Mouse (Mus musculus): Measurements from ENCODE around the gene Cdh1. TPM values are rescaled to one million over a fixed set of nuclear protein-coding genes. Genes with fewer than 3 reads are reported as not detected.

Gene Cdh1
- polyA plus RNA-seq, 1 experiment from 2014 or later, result 19.8 TPM

GRCm38 (mm10) chr8:106712487-106712886 lies 109.3 kb downstream of the Cdh1 start:
- ATAC-seq (replicated peaks; ENCODE audit: insufficient number of reproducible peaks, low FRiP score, low TSS enrichment, low read depth), result no peak
- Histone ChIP-seq H3K4me3 (ENCODE audit: low read depth, low read length) (no peak overlapping the region), H3K9ac (replicated peaks; ENCODE audit: low read length) (no peak overlapping the region), H3K36me3 (replicated peaks; ENCODE audit: control insufficient read depth, insufficient read depth, low read depth, low read length) (no peaks in the 10 kb centered on the region), H3K9me3 (replicated peaks; ENCODE audit: control insufficient read depth, low read length) (no peaks in the 10 kb centered on the region), H3K4me1 (ENCODE audit: control insufficient read depth, insufficient read depth, low read length) (no peaks in the 10 kb centered on the region), H3K27me3 (ENCODE audit: control insufficient read depth, insufficient read depth, low read length) (no peaks in the 10 kb centered on the region), H3K4me2 (ENCODE audit: low read depth, low read length) (no peak overlapping the region), H3K27ac (replicated peaks; ENCODE audit: low read depth, low read length) (no peak overlapping the region)
- WGBS, result 89% methylated on average over 3 of the region's 3 CpGs
- no peak for DNase-seq (ENCODE audit: low spot score)

- no peak for ATAC-seq (replicated peaks; ENCODE audit: insufficient number of reproducible peaks, low FRiP score, low TSS enrichment, low read depth)
- Histone ChIP-seq H3K27me3 (ENCODE audit: control insufficient read depth, insufficient read depth, low read length) (no peaks in the 10 kb centered on the region), H3K4me3 (ENCODE audit: low read depth, low read length) (no peak overlapping the region), H3K9ac (replicated peaks; ENCODE audit: low read length) (no peak overlapping the region), H3K4me2 (ENCODE audit: low read depth, low read length) (no peak overlapping the region), H3K9me3 (replicated peaks; ENCODE audit: control insufficient read depth, low read length) (no peaks in the 10 kb centered on the region), H3K27ac (replicated peaks; ENCODE audit: low read depth, low read length) (0 out of 2 replicates have a peak overlapping the region, but pooled peaks have one; percentile 20), H3K4me1 (ENCODE audit: control insufficient read depth, insufficient read depth, low read length) (no peaks in the 10 kb centered on the region), H3K36me3 (replicated peaks; ENCODE audit: control insufficient read depth, insufficient read depth, low read depth, low read length) (no peaks in the 10 kb centered on the region)
- WGBS, result 57% methylated on average over 4 of the region's 4 CpGs
- DNase-seq (ENCODE audit: low spot score), result no peak
Observed at GRCm38 (mm10) chr8:106714297-106714696, 111.1 kb downstream of the Cdh1 start.

- Histone ChIP-seq H3K36me3 (replicated peaks; ENCODE audit: control insufficient read depth, insufficient read depth, low read depth, low read length) (no peaks in the 10 kb centered on the region), H3K4me3 (ENCODE audit: low read depth, low read length) (no peak overlapping the region), H3K27ac (replicated peaks; ENCODE audit: low read depth, low read length) (no peak overlapping the region), H3K4me2 (ENCODE audit: low read depth, low read length) (no peak overlapping the region), H3K4me1 (ENCODE audit: control insufficient read depth, insufficient read depth, low read length) (no peaks in the 10 kb centered on the region), H3K27me3 (ENCODE audit: control insufficient read depth, insufficient read depth, low read length) (no peaks in the 10 kb centered on the region), H3K9me3 (replicated peaks; ENCODE audit: control insufficient read depth, low read length) (no peaks in the 10 kb centered on the region), H3K9ac (replicated peaks; ENCODE audit: low read length) (no peak overlapping the region)
- 0 out of 2 replicates have a peak, but pooled peaks have one; percentile 34 for ATAC-seq (replicated peaks; ENCODE audit: insufficient number of reproducible peaks, low FRiP score, low TSS enrichment, low read depth)
- 22% methylated on average over 17 of the region's 17 CpGs for WGBS
- DNase-seq (ENCODE audit: low spot score), result peak; percentile 84
Observed at GRCm38 (mm10) chr8:106718091-106718500, 114.9 kb downstream of the Cdh1 start.

Other genes with a start within 250 kb of the Cdh1 start
- gene Zfp90, start 188.0 kb upstream of the Cdh1 start, polyA plus RNA-seq (2014; fragmentation: Nextera tagmentation; extraction: Ambion mirVana), result 33.5 and 34.8 TPM in 2 replicates
- gene 6030452D12Rik, start 102.8 kb upstream of the Cdh1 start, polyA plus RNA-seq (2014; fragmentation: Nextera tagmentation; extraction: Ambion mirVana), result not detected in 2 replicates
- gene Cdh3, start 92.5 kb upstream of the Cdh1 start, polyA plus RNA-seq (2014; fragmentation: Nextera tagmentation; extraction: Ambion mirVana), result 10.8 and 11.0 TPM in 2 replicates
- 4.7 and 8.0 TPM in 2 replicates for gene Gm10073, start 29.9 kb upstream of the Cdh1 start, polyA plus RNA-seq (2014; fragmentation: Nextera tagmentation; extraction: Ambion mirVana)
- 6.7 and 6.9 TPM in 2 replicates for gene Tango6, start 79.7 kb downstream of the Cdh1 start, polyA plus RNA-seq (2014; fragmentation: Nextera tagmentation; extraction: Ambion mirVana)

Measured in embryonic facial prominence, embryonic 11.5 days (tissue).